Mouse (Mus musculus): ENCODE measurements around the gene Mob2. TPM values are rescaled to one million over a fixed set of nuclear protein-coding genes. Genes with fewer than 3 reads are reported as not detected.

Mob2 gene
- total RNA-seq, 2 experiments from 2014 or later: 20.5 to 20.9 TPM

Small RNA genes within 50 kb of the gene (microRNA-seq; reads per million reads assigned to microRNA genes)
- 1.8 to 3.9 reads per million in 2 experiments for gene Mir3104

Other genes with a start within 250 kb of the Mob2 start
- gene Muc5b, start 222.0 kb downstream of the Mob2 start, total RNA-seq (2021): not detected
- gene Tollip, start 142.6 kb downstream of the Mob2 start, total RNA-seq (2021): 100 to 1,000 TPM; 108 to 120 TPM
- 100 to 1,000 TPM; 166 to 172 TPM for gene Brsk2, start 111.3 kb downstream of the Mob2 start, total RNA-seq (2021)
- 100 to 1,000 TPM; 139 to 150 TPM for gene Dusp8, start 34.8 kb upstream of the Mob2 start, total RNA-seq (2021)
- not detected for gene Gm45618, start 59.7 kb upstream of the Mob2 start, total RNA-seq (2021)
- not detected for gene Gm39115, start 75.0 kb upstream of the Mob2 start, total RNA-seq (2021)
- gene Gm45337, start 83.5 kb upstream of the Mob2 start, total RNA-seq (2021): not detected
- gene Gm29735, start 96.0 kb upstream of the Mob2 start, total RNA-seq (2021): not detected
- gene Gm4553, start 104.7 kb upstream of the Mob2 start, total RNA-seq (2021): not detected
- gene Krtap5-2, start 114.9 kb upstream of the Mob2 start, total RNA-seq (2021): not detected
- not detected for gene Gm10153, start 129.3 kb upstream of the Mob2 start, total RNA-seq (2021)
- not detected for gene Krtap5-3, start 140.3 kb upstream of the Mob2 start, total RNA-seq (2021)
- not detected for gene Gm7579, start 150.8 kb upstream of the Mob2 start, total RNA-seq (2021)
- not detected for gene Krtap5-5, start 168.9 kb upstream of the Mob2 start, total RNA-seq (2021)
- gene Gm40460, start 180.0 kb upstream of the Mob2 start, total RNA-seq (2021): not detected
- not detected for gene Gm2431, start 197.3 kb upstream of the Mob2 start, total RNA-seq (2021)
- gene Gm4559, start 213.3 kb upstream of the Mob2 start, total RNA-seq (2021): not detected
- not detected for gene Krtap5-1, start 236.1 kb upstream of the Mob2 start, total RNA-seq (2021)
- gene Krtap5-4, start 242.5 kb upstream of the Mob2 start, total RNA-seq (2021): not detected